Mouse (Mus musculus) thymus, adult 2 months (tissue): ENCODE measurements around the gene Marc2. TPM values are rescaled to one million over a fixed set of nuclear protein-coding genes. Genes with fewer than 3 reads are reported as not detected.

Source experiments
- DNase-seq: peaks from one replicate; pipeline ENCODE4 v3.0.0; 2021
- H3K27ac ChIP-seq: fragments of 200-500 bp; 2 replicates; pipeline ENCODE4 v1.5.1; 2012; ENCODE audit warnings: low read length, control low read depth; ENCODE audit not compliant: control insufficient read depth, insufficient read depth
- H3K27me3 ChIP-seq: fragments of 200-500 bp; 2 replicates; pipeline ENCODE4 v1.6.1; 2012; ENCODE audit warnings: mild to moderate bottlenecking, low read length, moderate library complexity, mixed read lengths; ENCODE audit not compliant: control insufficient read depth, insufficient read depth
- H3K36me3 ChIP-seq: fragments of 200-500 bp; 2 replicates; pipeline ENCODE4 v1.6.1; 2012; ENCODE audit warnings: mild to moderate bottlenecking, low read length, moderate library complexity; ENCODE audit not compliant: control insufficient read depth, insufficient read depth
- H3K4me1 ChIP-seq: fragments of 200-500 bp; replicated peaks from 2 replicates; pipeline ENCODE4 v1.6.1; 2012; ENCODE audit warnings: low read length; ENCODE audit not compliant: control insufficient read depth, insufficient read depth
- H3K4me3 ChIP-seq: fragments of 200-500 bp; 2 replicates; pipeline ENCODE4 v1.5.1; 2012; ENCODE audit warnings: mild to moderate bottlenecking, low read length, control low read depth, moderate library complexity; ENCODE audit not compliant: control insufficient read depth, insufficient read depth
- CTCF ChIP-seq: fragments of 200-500 bp; IDR thresholded peaks from 2 replicates; pipeline ENCODE4 v1.5.1; 2012; ENCODE audit warnings: mild to moderate bottlenecking, control low read depth, low read length, moderate library complexity, borderline replicate concordance; ENCODE audit not compliant: control insufficient read depth, poor library complexity, insufficient read depth; ENCODE audit errors: extremely low read depth
- POLR2A ChIP-seq: fragments of 200-500 bp; IDR thresholded peaks from 2 replicates; pipeline ENCODE4 v1.6.1; 2012; ENCODE audit warnings: mild to moderate bottlenecking, low read length, control low read depth, moderate library complexity; ENCODE audit not compliant: control insufficient read depth, poor library complexity, insufficient read depth; ENCODE audit errors: extremely low read depth
- WGBS: fragments of 180-500 bp; shearing (Covaris S2); methylation state at CpG from one replicate; pipeline ENCODE4 v1.1.7; 2018; 5-methylcytosine and 5-hydroxymethylcytosine counted together
- polyA plus RNA-seq: library from polyadenylated mRNA; depleted of rRNA; stranded (reverse); fragments of >200 nt; gene quantifications from 2 replicates; pipeline ENCODE4 v1.2.3, GENCODE M21; 2012

The Marc2 gene
- polyA plus RNA-seq, 1 experiment = 76.3 TPM

- H3K36me3 ChIP-seq = no peaks in the 10 kb centered on the region
- H3K27me3 ChIP-seq = no peaks in the 10 kb centered on the region; the same call in 1 of the 2 replicates
- no peak for DNase-seq
- peaks cover 3% of the 10 kb centered on the region; the same call in 1 of the 2 replicates for H3K4me1 ChIP-seq
- H3K4me3 ChIP-seq = no peak overlapping the region
- no peak overlapping the region for H3K27ac ChIP-seq
- no peak for TF ChIP-seq CTCF
- no peak for TF ChIP-seq POLR2A
- WGBS = 76% methylated on average over 4 of the region's 4 CpGs
Observed at GRCm38 (mm10) chr1:184805749-184806148, 40.5 kb downstream of the Marc2 start.

- no peaks in the 10 kb centered on the region for H3K27me3 ChIP-seq
- peak overlapping the region; percentile 88 for H3K27ac ChIP-seq
- TF ChIP-seq CTCF = peak; percentile 75
- TF ChIP-seq POLR2A = no peak
- DNase-seq = peak; percentile 85
- H3K4me1 ChIP-seq = peaks cover 9% of the 10 kb centered on the region
- H3K36me3 ChIP-seq = no peaks in the 10 kb centered on the region
- 3% methylated on average over 27 of the region's 27 CpGs for WGBS
- peak overlapping the region; percentile 21 for H3K4me3 ChIP-seq
Observed at GRCm38 (mm10) chr1:184793163-184793876, 52.9 kb downstream of the Marc2 start.

- H3K27me3 ChIP-seq = no peaks in the 10 kb centered on the region
- H3K36me3 ChIP-seq = no peaks in the 10 kb centered on the region
- peak; percentile 41 for DNase-seq
- no peak overlapping the region for H3K27ac ChIP-seq
- peaks cover 9% of the 10 kb centered on the region for H3K4me1 ChIP-seq
- no peak for TF ChIP-seq POLR2A
- no peak for TF ChIP-seq CTCF
- WGBS = 12% methylated on average over 2 of the region's 2 CpGs
- H3K4me3 ChIP-seq = no peak overlapping the region
Observed at GRCm38 (mm10) chr1:184791109-184791508, 55.1 kb downstream of the Marc2 start.

- TF ChIP-seq CTCF = no peak
- Histone ChIP-seq H3K4me3 (no peak overlapping the region), H3K36me3 (no peaks in the 10 kb centered on the region), H3K27me3 (no peaks in the 10 kb centered on the region; the same call in 1 of the 2 replicates), H3K27ac (no peak overlapping the region), H3K4me1 (no peaks in the 10 kb centered on the region)
- peak; percentile 18 for DNase-seq
- 70% methylated on average over 13 of the region's 13 CpGs for WGBS
Observed at GRCm38 (mm10) chr1:184786376-184787151, 59.7 kb downstream of the Marc2 start.

- Histone ChIP-seq H3K27me3 (no peaks in the 10 kb centered on the region; the same call in 1 of the 2 replicates), H3K27ac (no peak overlapping the region), H3K4me3 (no peak overlapping the region), H3K4me1 (no peaks in the 10 kb centered on the region), H3K36me3 (no peaks in the 10 kb centered on the region)
- WGBS = 32% methylated on average over 4 of the region's 4 CpGs
- no peak for DNase-seq
- TF ChIP-seq POLR2A = no peak
- TF ChIP-seq CTCF = no peak
Observed at GRCm38 (mm10) chr1:184783641-184784040, 62.6 kb downstream of the Marc2 start.

GRCm38 (mm10) chr1:184782161-184782513, 64.1 kb downstream of the Marc2 start:
- 93% methylated on average over 14 of the region's 14 CpGs for WGBS
- no peak for DNase-seq
- no peak overlapping the region for H3K27ac ChIP-seq

More at GRCm38 (mm10) chr1:184782161-184782513, 64.1 kb downstream of the Marc2 start:
- TF ChIP-seq POLR2A = no peak
- TF ChIP-seq CTCF = no peak
- Histone ChIP-seq H3K4me1 (no peaks in the 10 kb centered on the region), H3K4me3 (no peak overlapping the region), H3K36me3 (no peaks in the 10 kb centered on the region), H3K27me3 (no peaks in the 10 kb centered on the region; the same call in 1 of the 2 replicates)
